Mouse (Mus musculus): Measurements from ENCODE around the gene Il6ra. TPM values are rescaled to one million over a fixed set of nuclear protein-coding genes. Genes with fewer than 3 reads are reported as not detected.

The Il6ra gene
- polyA plus RNA-seq, 1 experiment from 2014 or later: 0.45 TPM

- 2% methylated on average over 94 of the region's 96 CpGs for WGBS
- no peaks in the 10 kb centered on the region for H3K9me3 ChIP-seq (ENCODE audit: control insufficient read depth, low read length)
- no peak within 1 kb of the TSS for H3K27ac ChIP-seq (ENCODE audit: low read depth, low read length)
- no peaks in the 10 kb centered on the region for H3K36me3 ChIP-seq (ENCODE audit: control insufficient read depth, insufficient read depth, low read length)
- H3K4me2 ChIP-seq: peak within 1 kb of the TSS; percentile 42
- ATAC-seq (ENCODE audit: low FRiP score) (no peak), DNase-seq (ENCODE audit: low spot score, missing footprints) (peak; percentile 85)
- H3K4me1 ChIP-seq (ENCODE audit: control insufficient read depth, insufficient read depth, low read length): no peaks in the 10 kb centered on the region
- H3K4me3 ChIP-seq (ENCODE audit: low read depth, low read length): peak within 1 kb of the TSS; percentile 34
- H3K27me3 ChIP-seq (ENCODE audit: control insufficient read depth, insufficient read depth, low read length): peaks cover 45% of the 10 kb centered on the region
- no peak within 1 kb of the TSS for H3K9ac ChIP-seq (ENCODE audit: low read length)
Measured at GRCm38 (mm10) chr3:89830815-89831591, 82.0 kb downstream of the Il6ra start, which contains the start of gene She. She (plus strand) TSS chr3:89831370.

GRCm38 (mm10) chr3:89826295-89826694 lies 86.7 kb downstream of the Il6ra start:
- Histone ChIP-seq H3K4me3 (ENCODE audit: low read depth, low read length) (no peak overlapping the region), H3K27ac (ENCODE audit: low read depth, low read length) (no peak overlapping the region), H3K9me3 (ENCODE audit: control insufficient read depth, low read length) (no peaks in the 10 kb centered on the region), H3K36me3 (ENCODE audit: control insufficient read depth, insufficient read depth, low read length) (no peaks in the 10 kb centered on the region), H3K4me1 (ENCODE audit: control insufficient read depth, insufficient read depth, low read length) (no peaks in the 10 kb centered on the region), H3K9ac (ENCODE audit: low read length) (no peak overlapping the region), H3K27me3 (ENCODE audit: control insufficient read depth, insufficient read depth, low read length) (peaks cover 22% of the 10 kb centered on the region), H3K4me2 (no peak overlapping the region)
- DNase-seq (ENCODE audit: low spot score, missing footprints) (no peak), ATAC-seq (ENCODE audit: low FRiP score) (no peak)
- 63% methylated on average over 3 of the region's 3 CpGs for WGBS

- Histone ChIP-seq H3K4me3 (ENCODE audit: low read depth, low read length) (no peak overlapping the region), H3K27ac (ENCODE audit: low read depth, low read length) (no peak overlapping the region), H3K4me2 (no peak overlapping the region), H3K9ac (ENCODE audit: low read length) (no peak overlapping the region), H3K36me3 (ENCODE audit: control insufficient read depth, insufficient read depth, low read length) (no peaks in the 10 kb centered on the region), H3K9me3 (ENCODE audit: control insufficient read depth, low read length) (no peaks in the 10 kb centered on the region), H3K27me3 (ENCODE audit: control insufficient read depth, insufficient read depth, low read length) (no peaks in the 10 kb centered on the region), H3K4me1 (ENCODE audit: control insufficient read depth, insufficient read depth, low read length) (no peaks in the 10 kb centered on the region)
- ATAC-seq (ENCODE audit: low FRiP score): no peak
- WGBS: 70% methylated on average over 2 of the region's 2 CpGs
- DNase-seq (ENCODE audit: low spot score, missing footprints): no peak
Measured at GRCm38 (mm10) chr3:89823594-89823993, 89.4 kb downstream of the Il6ra start.

DNA sequence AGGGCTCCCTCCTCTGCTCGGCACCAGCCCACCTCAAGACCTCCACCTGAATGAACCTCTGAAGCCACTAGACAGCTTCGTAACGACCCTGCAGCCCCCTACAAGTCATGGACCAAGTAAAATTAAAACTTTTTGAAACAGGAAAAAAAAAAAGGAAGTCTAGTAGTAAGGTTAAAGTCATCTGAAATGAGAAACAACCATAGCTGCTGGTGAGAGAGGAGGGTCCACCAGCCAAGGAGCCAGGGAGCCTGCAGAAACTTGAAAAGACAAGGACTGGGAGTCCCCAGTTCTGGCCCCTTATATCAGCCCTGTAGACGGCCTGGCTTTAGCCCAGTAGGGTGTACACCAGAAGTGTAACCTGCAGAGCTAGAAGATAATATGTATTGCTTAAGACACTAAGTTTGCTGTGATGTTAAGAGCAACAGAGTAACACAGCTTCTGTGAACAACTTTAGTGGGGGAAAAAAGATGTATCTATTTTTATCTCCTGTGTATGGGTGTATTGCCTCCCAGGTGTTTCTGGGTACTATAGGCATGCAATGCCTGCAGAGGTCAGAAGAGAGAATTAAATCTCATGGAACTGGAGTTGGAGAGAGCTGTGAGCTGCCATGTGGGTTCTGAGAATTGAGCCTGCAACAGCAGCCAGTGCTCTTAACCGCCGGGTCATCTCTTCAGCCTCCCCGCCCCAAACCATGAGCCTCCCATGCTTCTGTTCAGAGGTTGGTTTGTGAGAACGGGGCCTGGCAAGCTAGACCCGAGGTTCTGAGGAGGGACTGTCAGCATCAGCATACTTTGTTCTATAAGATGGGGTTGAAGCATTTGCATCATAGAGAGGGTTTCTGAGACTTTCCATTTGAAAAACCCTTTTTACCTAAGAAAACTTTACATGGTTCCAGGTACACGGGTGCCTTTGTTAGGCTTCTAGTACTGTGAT lies 91.2 kb downstream of the Il6ra start:
- Histone ChIP-seq H3K4me1 (ENCODE audit: control insufficient read depth, insufficient read depth, low read length) (no peaks in the 10 kb centered on the region), H3K9ac (ENCODE audit: low read length) (no peak overlapping the region), H3K4me3 (ENCODE audit: low read depth, low read length) (no peak overlapping the region), H3K27ac (ENCODE audit: low read depth, low read length) (no peak overlapping the region), H3K27me3 (ENCODE audit: control insufficient read depth, insufficient read depth, low read length) (no peaks in the 10 kb centered on the region), H3K36me3 (ENCODE audit: control insufficient read depth, insufficient read depth, low read length) (no peaks in the 10 kb centered on the region), H3K9me3 (ENCODE audit: control insufficient read depth, low read length) (no peaks in the 10 kb centered on the region), H3K4me2 (no peak overlapping the region)
- 72% methylated on average over 10 of the region's 10 CpGs for WGBS
- DNase-seq (ENCODE audit: low spot score, missing footprints) (no peak), ATAC-seq (ENCODE audit: low FRiP score) (no peak)

- 91% methylated on average over 11 of the region's 11 CpGs for WGBS
- no peak overlapping the region for H3K4me2 ChIP-seq
- ATAC-seq (ENCODE audit: low FRiP score): no peak
Measured at GRCm38 (mm10) chr3:89821096-89821513, 91.9 kb downstream of the Il6ra start.

GRCm38 (mm10) chr3:89820311-89821095 lies 92.5 kb downstream of the Il6ra start:
- no peak overlapping the region for H3K27ac ChIP-seq (ENCODE audit: low read depth, low read length)
- DNase-seq (ENCODE audit: low spot score, missing footprints) (no peak), ATAC-seq (ENCODE audit: low FRiP score) (no peak)
- no peaks in the 10 kb centered on the region for H3K4me1 ChIP-seq (ENCODE audit: control insufficient read depth, insufficient read depth, low read length)
- no peaks in the 10 kb centered on the region for H3K36me3 ChIP-seq (ENCODE audit: control insufficient read depth, insufficient read depth, low read length)
- H3K9ac ChIP-seq (ENCODE audit: low read length): no peak overlapping the region
- H3K4me2 ChIP-seq: no peak overlapping the region
- 84% methylated on average over 12 of the region's 12 CpGs for WGBS
- no peaks in the 10 kb centered on the region for H3K27me3 ChIP-seq (ENCODE audit: control insufficient read depth, insufficient read depth, low read length)
- H3K4me3 ChIP-seq (ENCODE audit: low read depth, low read length): no peak overlapping the region
- no peaks in the 10 kb centered on the region for H3K9me3 ChIP-seq (ENCODE audit: control insufficient read depth, low read length)

More at GRCm38 (mm10) chr3:89821096-89821513, 91.9 kb downstream of the Il6ra start:
- Histone ChIP-seq H3K27ac (ENCODE audit: low read depth, low read length) (no peak overlapping the region), H3K9me3 (ENCODE audit: control insufficient read depth, low read length) (no peaks in the 10 kb centered on the region), H3K27me3 (ENCODE audit: control insufficient read depth, insufficient read depth, low read length) (no peaks in the 10 kb centered on the region), H3K9ac (ENCODE audit: low read length) (no peak overlapping the region), H3K4me1 (ENCODE audit: control insufficient read depth, insufficient read depth, low read length) (no peaks in the 10 kb centered on the region), H3K36me3 (ENCODE audit: control insufficient read depth, insufficient read depth, low read length) (no peaks in the 10 kb centered on the region), H3K4me3 (ENCODE audit: low read depth, low read length) (no peak overlapping the region)
- no peak for DNase-seq (ENCODE audit: low spot score, missing footprints)

DNA sequence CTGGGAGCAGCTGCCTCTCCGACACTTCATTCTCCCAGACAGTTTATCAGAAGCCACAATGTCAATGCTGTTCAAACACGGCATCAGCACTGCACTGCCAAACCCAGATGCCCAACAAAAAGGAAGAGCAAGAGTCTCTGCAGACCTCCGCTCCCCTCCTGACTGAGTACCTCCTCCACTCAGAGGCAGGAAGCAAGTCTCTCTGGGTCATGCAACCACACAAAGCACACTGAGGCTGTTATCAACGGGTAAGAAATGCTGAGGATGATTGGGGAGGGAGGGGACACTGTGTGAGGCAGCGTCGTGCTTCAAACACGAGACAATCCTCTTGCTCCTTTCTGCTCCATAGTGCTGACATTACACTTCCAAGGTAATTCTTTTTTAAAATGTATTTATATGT lies 93.1 kb downstream of the Il6ra start:
- DNase-seq (ENCODE audit: low spot score, missing footprints) (no peak), ATAC-seq (ENCODE audit: low FRiP score) (no peak)
- no peak overlapping the region for H3K27ac ChIP-seq (ENCODE audit: low read depth, low read length)
- no peak overlapping the region for H3K4me2 ChIP-seq
- WGBS: 78% methylated on average over 7 of the region's 7 CpGs
- H3K27me3 ChIP-seq (ENCODE audit: control insufficient read depth, insufficient read depth, low read length): no peaks in the 10 kb centered on the region
- no peaks in the 10 kb centered on the region for H3K36me3 ChIP-seq (ENCODE audit: control insufficient read depth, insufficient read depth, low read length)
- H3K4me1 ChIP-seq (ENCODE audit: control insufficient read depth, insufficient read depth, low read length): no peaks in the 10 kb centered on the region
- H3K9ac ChIP-seq (ENCODE audit: low read length): no peak overlapping the region
- no peak overlapping the region for H3K4me3 ChIP-seq (ENCODE audit: low read depth, low read length)
- H3K9me3 ChIP-seq (ENCODE audit: control insufficient read depth, low read length): no peaks in the 10 kb centered on the region

GRCm38 (mm10) chr3:89818605-89819004 lies 94.4 kb downstream of the Il6ra start:
- no peak overlapping the region for H3K4me3 ChIP-seq (ENCODE audit: low read depth, low read length)
- peak; percentile 44 for DNase-seq (ENCODE audit: low spot score, missing footprints)
- no peak for ATAC-seq (ENCODE audit: low FRiP score)
- no peaks in the 10 kb centered on the region for H3K9me3 ChIP-seq (ENCODE audit: control insufficient read depth, low read length)
- H3K4me2 ChIP-seq: no peak overlapping the region
- no peak overlapping the region for H3K27ac ChIP-seq (ENCODE audit: low read depth, low read length)
- H3K27me3 ChIP-seq (ENCODE audit: control insufficient read depth, insufficient read depth, low read length): no peaks in the 10 kb centered on the region
- H3K9ac ChIP-seq (ENCODE audit: low read length): no peak overlapping the region
- H3K4me1 ChIP-seq (ENCODE audit: control insufficient read depth, insufficient read depth, low read length): no peaks in the 10 kb centered on the region
- H3K36me3 ChIP-seq (ENCODE audit: control insufficient read depth, insufficient read depth, low read length): no peaks in the 10 kb centered on the region
- WGBS: 83% methylated on average over 3 of the region's 3 CpGs
